Mouse (Mus musculus): Measurements from ENCODE around the gene Erc2. TPM values are rescaled to one million over a fixed set of nuclear protein-coding genes. Genes with fewer than 3 reads are reported as not detected.

Erc2 gene
- polyA plus RNA-seq, 1 experiment = 0.53 TPM

GRCm38 (mm10) chr14:28339146-28339545, 716.9 kb downstream of the Erc2 start:
- Histone ChIP-seq H3ac (ENCODE audit: control insufficient read depth, insufficient read length) (no peak overlapping the region), H3K4me3 (no peak overlapping the region), H3K27me3 (ENCODE audit: control insufficient read depth, insufficient read depth, insufficient read length) (no peaks in the 10 kb centered on the region), H3K4me2 (ENCODE audit: low read depth) (no peak overlapping the region), H3K36me3 (ENCODE audit: control insufficient read depth, insufficient read depth) (no peaks in the 10 kb centered on the region), H3K79me2 (ENCODE audit: control insufficient read depth, insufficient read depth) (no peaks in the 10 kb centered on the region)
- TF ChIP-seq POLR2AphosphoS2 (IDR thresholded peaks at IDR 0.05; ENCODE audit: insufficient read length, low read depth) (no peak), CEBPB (IDR thresholded peaks at IDR 0.05; ENCODE audit: insufficient read depth, poor library complexity, severe bottlenecking) (no peak), USF1 (IDR thresholded peaks at IDR 0.05; ENCODE audit: low read depth) (no peak), MAX (IDR thresholded peaks at IDR 0.05; ENCODE audit: low read depth) (no peak), POLR2A (IDR thresholded peaks at IDR 0.05; ENCODE audit: insufficient read length, low read depth) (no peak), MYOD1 (IDR thresholded peaks at IDR 0.05; ENCODE audit: control insufficient read depth in 1 of 3, insufficient read length in 2 of 3, low read depth in 2 of 3) (no peak), MYOG (IDR thresholded peaks at IDR 0.05; ENCODE audit: control insufficient read depth in 1 of 3, insufficient read depth in 1 of 3, insufficient read length in 2 of 3, low read depth in 2 of 3) (no peak), SRF (IDR thresholded peaks at IDR 0.05; ENCODE audit: control insufficient read depth, insufficient read length, low read depth) (no peak), TCF12 (IDR thresholded peaks at IDR 0.05; ENCODE audit: insufficient read depth, poor library complexity, severe bottlenecking) (no peak), E2F4 (IDR thresholded peaks at IDR 0.05; ENCODE audit: insufficient read depth) (no peak), REST (IDR thresholded peaks at IDR 0.05; ENCODE audit: insufficient read depth, insufficient read length) (no peak), TCF3 (IDR thresholded peaks at IDR 0.05; ENCODE audit: insufficient read length, low read depth) (no peak)

- TF ChIP-seq POLR2A (IDR thresholded peaks at IDR 0.05; ENCODE audit: insufficient read length, low read depth) (no peak), MYOG (IDR thresholded peaks at IDR 0.05; ENCODE audit: control insufficient read depth in 1 of 3, insufficient read depth in 1 of 3, insufficient read length in 2 of 3, low read depth in 2 of 3) (no peak), USF1 (IDR thresholded peaks at IDR 0.05; ENCODE audit: low read depth) (no peak), MAX (IDR thresholded peaks at IDR 0.05; ENCODE audit: low read depth) (no peak), POLR2AphosphoS2 (IDR thresholded peaks at IDR 0.05; ENCODE audit: insufficient read length, low read depth) (no peak), REST (IDR thresholded peaks at IDR 0.05; ENCODE audit: insufficient read depth, insufficient read length) (no peak)
- H3K27me3 ChIP-seq (ENCODE audit: control insufficient read depth, insufficient read depth, insufficient read length) = no peaks in the 10 kb centered on the region
- no peaks in the 10 kb centered on the region for H3K36me3 ChIP-seq (ENCODE audit: control insufficient read depth, insufficient read depth)
- H3K4me3 ChIP-seq = no peak overlapping the region
- no peak overlapping the region for H3K4me2 ChIP-seq (ENCODE audit: low read depth)
- H3ac ChIP-seq (ENCODE audit: control insufficient read depth, insufficient read length) = no peak overlapping the region
- no peaks in the 10 kb centered on the region for H3K79me2 ChIP-seq (ENCODE audit: control insufficient read depth, insufficient read depth)
Observed at GRCm38 (mm10) chr14:28349129-28349528, 726.9 kb downstream of the Erc2 start.

GRCm38 (mm10) chr14:28356031-28356430, 733.8 kb downstream of the Erc2 start:
- no peak overlapping the region for H3ac ChIP-seq (ENCODE audit: control insufficient read depth, insufficient read length)
- no peaks in the 10 kb centered on the region for H3K27me3 ChIP-seq (ENCODE audit: control insufficient read depth, insufficient read depth, insufficient read length)
- TF ChIP-seq MYOG (IDR thresholded peaks at IDR 0.05; ENCODE audit: control insufficient read depth in 1 of 3, insufficient read depth in 1 of 3, insufficient read length in 2 of 3, low read depth in 2 of 3) = no peak
- no peak for TF ChIP-seq E2F4 (IDR thresholded peaks at IDR 0.05; ENCODE audit: insufficient read depth)
- TF ChIP-seq SRF (IDR thresholded peaks at IDR 0.05; ENCODE audit: control insufficient read depth, insufficient read length, low read depth) = no peak
- H3K4me3 ChIP-seq = no peak overlapping the region
- no peaks in the 10 kb centered on the region for H3K79me2 ChIP-seq (ENCODE audit: control insufficient read depth, insufficient read depth)
- no peak overlapping the region for H3K4me2 ChIP-seq (ENCODE audit: low read depth)
- no peaks in the 10 kb centered on the region for H3K36me3 ChIP-seq (ENCODE audit: control insufficient read depth, insufficient read depth)

GRCm38 (mm10) chr14:28359502-28359901, 737.3 kb downstream of the Erc2 start:
- Histone ChIP-seq H3K4me3 (no peak overlapping the region), H3K27me3 (ENCODE audit: control insufficient read depth, insufficient read depth, insufficient read length) (no peaks in the 10 kb centered on the region), H3K79me2 (ENCODE audit: control insufficient read depth, insufficient read depth) (no peaks in the 10 kb centered on the region), H3ac (ENCODE audit: control insufficient read depth, insufficient read length) (no peak overlapping the region), H3K4me2 (ENCODE audit: low read depth) (no peak overlapping the region), H3K36me3 (ENCODE audit: control insufficient read depth, insufficient read depth) (no peaks in the 10 kb centered on the region)
- no peak for TF ChIP-seq MYOD1 (IDR thresholded peaks at IDR 0.05; ENCODE audit: control insufficient read depth in 1 of 3, insufficient read length in 2 of 3, low read depth in 2 of 3)
- no peak for TF ChIP-seq MAX (IDR thresholded peaks at IDR 0.05; ENCODE audit: low read depth)
- TF ChIP-seq POLR2AphosphoS2 (IDR thresholded peaks at IDR 0.05; ENCODE audit: insufficient read length, low read depth) = no peak
- no peak for TF ChIP-seq TCF3 (IDR thresholded peaks at IDR 0.05; ENCODE audit: insufficient read length, low read depth)
- no peak for TF ChIP-seq SRF (IDR thresholded peaks at IDR 0.05; ENCODE audit: control insufficient read depth, insufficient read length, low read depth)
- TF ChIP-seq MYOG (IDR thresholded peaks at IDR 0.05; ENCODE audit: control insufficient read depth in 1 of 3, insufficient read depth in 1 of 3, insufficient read length in 2 of 3, low read depth in 2 of 3) = no peak
- no peak for TF ChIP-seq USF1 (IDR thresholded peaks at IDR 0.05; ENCODE audit: low read depth)
- TF ChIP-seq REST (IDR thresholded peaks at IDR 0.05; ENCODE audit: insufficient read depth, insufficient read length) = no peak
- TF ChIP-seq CEBPB (IDR thresholded peaks at IDR 0.05; ENCODE audit: insufficient read depth, poor library complexity, severe bottlenecking) = no peak

GRCm38 (mm10) chr14:28359983-28360382, 737.8 kb downstream of the Erc2 start:
- Histone ChIP-seq H3K4me3 (no peak overlapping the region), H3ac (ENCODE audit: control insufficient read depth, insufficient read length) (no peak overlapping the region), H3K79me2 (ENCODE audit: control insufficient read depth, insufficient read depth) (no peaks in the 10 kb centered on the region), H3K4me2 (ENCODE audit: low read depth) (no peak overlapping the region), H3K36me3 (ENCODE audit: control insufficient read depth, insufficient read depth) (no peaks in the 10 kb centered on the region), H3K27me3 (ENCODE audit: control insufficient read depth, insufficient read depth, insufficient read length) (no peaks in the 10 kb centered on the region)
- no peak for TF ChIP-seq MYOG (IDR thresholded peaks at IDR 0.05; ENCODE audit: control insufficient read depth in 1 of 3, insufficient read depth in 1 of 3, insufficient read length in 2 of 3, low read depth in 2 of 3)
- TF ChIP-seq POLR2AphosphoS2 (IDR thresholded peaks at IDR 0.05; ENCODE audit: insufficient read length, low read depth) = no peak
- TF ChIP-seq POLR2A (IDR thresholded peaks at IDR 0.05; ENCODE audit: insufficient read length, low read depth) = no peak
- no peak for TF ChIP-seq MAX (IDR thresholded peaks at IDR 0.05; ENCODE audit: low read depth)
- no peak for TF ChIP-seq REST (IDR thresholded peaks at IDR 0.05; ENCODE audit: insufficient read depth, insufficient read length)
- no peak for TF ChIP-seq USF1 (IDR thresholded peaks at IDR 0.05; ENCODE audit: low read depth)
- TF ChIP-seq E2F4 (IDR thresholded peaks at IDR 0.05; ENCODE audit: insufficient read depth) = no peak
- no peak for TF ChIP-seq SRF (IDR thresholded peaks at IDR 0.05; ENCODE audit: control insufficient read depth, insufficient read length, low read depth)
- TF ChIP-seq TCF3 (IDR thresholded peaks at IDR 0.05; ENCODE audit: insufficient read length, low read depth) = no peak
- TF ChIP-seq CEBPB (IDR thresholded peaks at IDR 0.05; ENCODE audit: insufficient read depth, poor library complexity, severe bottlenecking) = no peak
